Mouse (Mus musculus): Measurements from ENCODE around the gene Grk6.

DNA sequence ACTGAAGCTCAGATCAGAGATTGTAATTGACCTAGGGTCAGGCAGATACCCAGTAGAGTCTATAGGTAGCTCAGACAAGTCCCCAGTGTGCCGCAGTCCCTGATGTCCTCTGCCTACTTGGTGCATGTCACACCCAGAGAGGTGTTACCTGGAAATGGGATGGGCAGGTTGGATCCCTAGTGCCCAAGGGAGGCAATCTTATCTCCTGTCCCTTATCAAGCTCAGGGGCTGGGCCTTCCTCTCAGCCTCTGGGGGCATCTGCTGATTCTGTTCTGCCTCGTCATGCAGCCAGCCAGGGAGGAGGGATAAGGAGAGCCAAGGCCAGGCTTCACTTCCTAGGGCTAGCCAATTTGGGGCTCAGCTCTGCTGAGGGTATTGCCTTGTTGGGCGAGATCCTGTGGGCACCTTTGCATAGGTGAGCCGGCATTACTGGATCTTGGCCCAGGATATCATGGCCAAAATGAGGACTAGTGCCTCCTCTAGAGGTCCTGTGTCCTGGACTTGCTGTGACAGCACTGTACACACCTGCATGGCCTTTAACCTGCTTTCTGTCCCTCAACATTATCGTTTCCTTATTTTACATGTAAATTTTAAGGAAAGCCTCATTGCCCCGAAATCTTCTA lies 1.7 kb downstream of the Grk6 start:
- TF ChIP-seq POLR2A (IDR thresholded peaks at IDR 0.05; ENCODE audit: extremely low read depth, insufficient read depth, low read length) = no peak
- TF ChIP-seq CTCF (IDR thresholded peaks at IDR 0.05; ENCODE audit: low read depth, low read length) = no peak

All from liver, adult 2 months (tissue).